Mouse (Mus musculus) liver, postnatal 0 days (tissue): Measurements from ENCODE around the gene Arl4a. TPM values are rescaled to one million over a fixed set of nuclear protein-coding genes. Genes with fewer than 3 reads are reported as not detected.

ENCODE experiments used
- ATAC-seq: fragments of 200-750 bp; cut with Nextera tagmentation; 2 replicates; pipeline ENCODE4 v1.8.0; 2017; ENCODE audit warnings: mild to moderate bottlenecking, moderate library complexity
- DNase-seq: peaks from one replicate; pipeline ENCODE4 v3.0.0-alpha.2; 2016
- H3K27ac ChIP-seq: fragments of 300-500 bp; sonication (generic); 2 replicates; pipeline ENCODE4 v1.5.1; 2014; ENCODE audit warnings: antibody characterized with exemption, moderate library complexity, mild to moderate bottlenecking, low read depth
- H3K27me3 ChIP-seq: fragments of 300-500 bp; sonication (generic); 2 replicates; pipeline ENCODE4 v1.6.1; 2014; ENCODE audit warnings: low read length, control low read depth, mixed read lengths; ENCODE audit not compliant: insufficient read depth
- H3K36me3 ChIP-seq: fragments of 300-500 bp; sonication (generic); replicated peaks from 2 replicates; pipeline ENCODE4 v1.6.1; 2014; ENCODE audit warnings: mild to moderate bottlenecking, control low read depth, low read length, moderate library complexity, mixed read lengths; ENCODE audit not compliant: insufficient read depth
- H3K4me1 ChIP-seq: fragments of 300-500 bp; sonication (generic); 2 replicates; pipeline ENCODE4 v1.6.1; 2014; ENCODE audit warnings: antibody characterized with exemption, mild to moderate bottlenecking, control low read depth; ENCODE audit not compliant: insufficient read depth
- H3K4me2 ChIP-seq: fragments of 300-500 bp; sonication (generic); 2 replicates; pipeline ENCODE4 v1.6.1; 2014; ENCODE audit warnings: low read depth, mild to moderate bottlenecking, low read length, moderate library complexity, mixed read lengths
- H3K4me3 ChIP-seq: fragments of 300-500 bp; sonication (generic); 2 replicates; pipeline ENCODE4 v1.5.1; 2014; ENCODE audit warnings: low read depth, low read length
- H3K9ac ChIP-seq: fragments of 300-500 bp; sonication (generic); replicated peaks from 2 replicates; pipeline ENCODE4 v1.6.1; 2014; ENCODE audit warnings: mild to moderate bottlenecking, moderate library complexity
- H3K9me3 ChIP-seq: fragments of 300-500 bp; sonication (generic); 2 replicates; pipeline ENCODE4 v1.6.1; 2016; ENCODE audit warnings: mild to moderate bottlenecking, control low read depth, low read length, mixed read lengths
- CTCF ChIP-seq: sonication (generic); IDR thresholded peaks from 2 replicates; pipeline ENCODE4 v1.5.1; 2016; ENCODE audit warnings: antibody characterized with exemption, low read depth
- EP300 ChIP-seq: IDR thresholded peaks from 2 replicates; pipeline ENCODE4 v1.6.1; 2016; ENCODE audit warnings: antibody characterized with exemption, low read depth, mild to moderate bottlenecking
- WGBS: fragments of 180-500 bp; shearing (Covaris S2); extraction: QIAGEN DNeasy Blood & Tissue Kit; methylation state at CpG from one replicate; pipeline ENCODE4 v1.1.7; 2014; ENCODE audit not compliant: insufficient replicate concordance; 5-methylcytosine and 5-hydroxymethylcytosine counted together
- polyA plus RNA-seq: library from polyadenylated mRNA; unstranded; fragments of >200 nt; fragmentation: Nextera tagmentation; extraction: Ambion mirVana; gene quantifications from 2 replicates; pipeline ENCODE4 v1.2.1, GENCODE M21; 2015

Arl4a gene
- polyA plus RNA-seq = 59.9 and 64.7 TPM in 2 replicates

GRCm38 (mm10) chr12:40037876-40038463, at the start of gene Arl4a:
Arl4a (minus strand) TSS chr12:40038025.
- peak within 1 kb of the TSS; percentile 86 for H3K4me2 ChIP-seq
- peak within 1 kb of the TSS; percentile 90 for H3K9ac ChIP-seq
- H3K4me1 ChIP-seq = 0 out of 2 replicates have a peak, but pooled peaks cover 3% of the 10 kb centered on the region
- DNase-seq (peak; percentile 94), ATAC-seq (peak; percentile 82)
- no peaks in the 10 kb centered on the region for H3K27me3 ChIP-seq
- TF ChIP-seq EP300 (no peak), CTCF (peak; percentile 1; the same call in 1 of the 2 replicates)
- H3K27ac ChIP-seq = peak within 1 kb of the TSS; percentile 98
- peak within 1 kb of the TSS; percentile 85 for H3K4me3 ChIP-seq
- H3K9me3 ChIP-seq = no peaks in the 10 kb centered on the region
- WGBS = 2% methylated on average over 55 of the region's 68 CpGs
- 0 out of 2 replicates have a peak, but pooled peaks cover 2% of the 10 kb centered on the region for H3K36me3 ChIP-seq

- TF ChIP-seq CTCF (no peak), EP300 (no peak)
- Histone ChIP-seq H3K36me3 (no peaks in the 10 kb centered on the region), H3K9ac (no peak overlapping the region), H3K4me2 (no peak overlapping the region), H3K9me3 (no peaks in the 10 kb centered on the region), H3K27ac (no peak overlapping the region), H3K4me3 (no peak overlapping the region), H3K27me3 (no peaks in the 10 kb centered on the region), H3K4me1 (no peaks in the 10 kb centered on the region)
- DNase-seq (no peak), ATAC-seq (no peak)
- WGBS = 73% methylated on average over 5 of the region's 5 CpGs
Observed at GRCm38 (mm10) chr12:40085731-40086322, 48.0 kb upstream of the Arl4a start.

GRCm38 (mm10) chr12:40082453-40083238, 44.8 kb upstream of the Arl4a start:
- TF ChIP-seq CTCF (peak; percentile 70), EP300 (no peak)

GRCm38 (mm10) chr12:40082048-40082447, 44.2 kb upstream of the Arl4a start:
- 56% methylated on average over 5 of the region's 5 CpGs for WGBS

More at GRCm38 (mm10) chr12:40082453-40083238, 44.8 kb upstream of the Arl4a start:
- H3K27me3 ChIP-seq = no peaks in the 10 kb centered on the region
- H3K9ac ChIP-seq = no peak overlapping the region
- DNase-seq (no peak), ATAC-seq (no peak)
- WGBS = 35% methylated on average over 6 of the region's 6 CpGs
- no peaks in the 10 kb centered on the region for H3K4me1 ChIP-seq
- no peaks in the 10 kb centered on the region for H3K36me3 ChIP-seq
- no peak overlapping the region for H3K4me2 ChIP-seq
- H3K9me3 ChIP-seq = no peaks in the 10 kb centered on the region
- H3K27ac ChIP-seq = no peak overlapping the region
- H3K4me3 ChIP-seq = no peak overlapping the region

GRCm38 (mm10) chr12:40073660-40074059, 35.8 kb upstream of the Arl4a start:
- no peak for ATAC-seq

More at GRCm38 (mm10) chr12:40082048-40082447, 44.2 kb upstream of the Arl4a start:
- Histone ChIP-seq H3K9ac (no peak overlapping the region), H3K36me3 (no peaks in the 10 kb centered on the region), H3K4me1 (no peaks in the 10 kb centered on the region), H3K27me3 (no peaks in the 10 kb centered on the region), H3K27ac (no peak overlapping the region), H3K9me3 (no peaks in the 10 kb centered on the region), H3K4me3 (no peak overlapping the region), H3K4me2 (no peak overlapping the region)
- DNase-seq (no peak), ATAC-seq (no peak)
- TF ChIP-seq EP300 (no peak), CTCF (no peak)

GRCm38 (mm10) chr12:40047024-40047423, 9.2 kb upstream of the Arl4a start:
- WGBS = 45% methylated on average over 1 of the region's 1 CpGs

More at GRCm38 (mm10) chr12:40073660-40074059, 35.8 kb upstream of the Arl4a start:
- H3K9ac ChIP-seq = no peak overlapping the region
- TF ChIP-seq CTCF = peak; percentile 26; the same call in 1 of the 2 replicates
- TF ChIP-seq EP300 = no peak
- 52% methylated on average over 5 of the region's 5 CpGs for WGBS
- no peak overlapping the region for H3K4me2 ChIP-seq
- no peak for DNase-seq
- no peak overlapping the region for H3K4me3 ChIP-seq
- no peaks in the 10 kb centered on the region for H3K36me3 ChIP-seq
- no peaks in the 10 kb centered on the region for H3K4me1 ChIP-seq
- no peaks in the 10 kb centered on the region for H3K27me3 ChIP-seq
- no peaks in the 10 kb centered on the region for H3K9me3 ChIP-seq
- no peak overlapping the region for H3K27ac ChIP-seq

More at GRCm38 (mm10) chr12:40047024-40047423, 9.2 kb upstream of the Arl4a start:
- no peaks in the 10 kb centered on the region for H3K4me1 ChIP-seq
- no peak overlapping the region for H3K4me3 ChIP-seq
- H3K9me3 ChIP-seq = no peaks in the 10 kb centered on the region
- H3K9ac ChIP-seq = no peak overlapping the region
- no peak overlapping the region for H3K27ac ChIP-seq
- no peak overlapping the region for H3K4me2 ChIP-seq
- no peaks in the 10 kb centered on the region for H3K27me3 ChIP-seq
- TF ChIP-seq EP300 (no peak), CTCF (no peak)
- ATAC-seq (no peak), DNase-seq (no peak)
- no peaks in the 10 kb centered on the region for H3K36me3 ChIP-seq
